Mouse (Mus musculus): ENCODE data around the gene Hmgb2.

- TF ChIP-seq CTCF (IDR thresholded peaks at IDR 0.05) (peak; percentile 82), EP300 (IDR thresholded peaks at IDR 0.05) (no peak)
These were observed 28.6 kb downstream of the Hmgb2 start for GRCm38 (mm10) chr8:57540110-57540838.
